8 mouse cellular contexts compared by ENCODE assay signal in genomic region chr11:45275170-45275569, GRCm38 (mm10).
A peak's percentile ranks its signal among the peaks of the same experiment; 100 is the strongest.
DNase-seq lines count a peak whose midpoint lies in the region.
"Had no signal": no experiment of that assay in that cellular context is flagged by ENCODE, and none has a peak within 500 bp of the region (broad histone marks: within the 10 kb centered on the region; RNA-seq: fewer than 3 reads in every experiment).

No protein-coding gene starts in this region.

- peak; percentile 59 for DNase-seq in gastrocnemius, adult 18-20 months (ENCODE audit: low spot score)
- DNase-seq in gastrocnemius, postnatal 10 days, result no peak
- DNase-seq in 3T3-L1 (ENCODE audit: low read depth, low spot score), result peak; percentile 9
- DNase-seq in NIH3T3 (ENCODE audit: low read depth), result peak; percentile 86
- DNase-seq in heart, adult 9 months (ENCODE audit: low spot score in 2 of 2), result peak; percentile 43 to 65
- DNase-seq in left cerebral cortex, postnatal 4 days, result no peak
- DNase-seq in ovary, postnatal 10 days (ENCODE audit: low spot score), result no peak
- DNase-seq: right cerebral cortex, postnatal 14 days had no signal

- intact Hi-C loops in left cerebral cortex, postnatal 4 days (cut with DNase I), result no loop called here

Comparison
In these comparisons a context has a peak if more than half of its experiments do, and no peak if none do; other contexts are left out.
1. DNase-seq: peak in gastrocnemius, adult 18-20 months (single experiment), 3T3-L1 (single experiment), NIH3T3 (single experiment) and heart, adult 9 months (2 of 2); none in gastrocnemius, postnatal 10 days (single experiment), left cerebral cortex, postnatal 4 days (single experiment) and ovary, postnatal 10 days (single experiment).